Mouse (Mus musculus): ENCODE data around the gene Olfr223.

DNA sequence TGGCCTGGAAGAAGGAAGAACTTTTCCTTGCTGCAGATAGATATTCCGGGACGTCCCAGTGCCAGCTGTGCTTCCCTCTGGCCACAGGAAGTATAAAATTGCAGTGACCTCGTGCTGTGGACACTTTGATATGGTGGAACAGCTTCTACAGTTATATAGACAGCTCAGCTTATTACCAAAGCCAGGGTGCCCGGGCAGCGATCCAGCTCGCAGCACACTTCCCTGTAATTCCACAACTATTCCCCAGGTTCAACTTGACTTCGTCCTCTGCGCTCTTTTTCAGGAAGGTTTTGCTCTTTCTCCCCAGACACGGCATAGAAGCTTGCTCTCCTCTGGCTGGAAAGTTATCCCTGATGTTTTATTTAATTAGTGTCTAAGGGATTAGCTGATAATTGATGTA is 17.4 kb downstream of the Olfr223 start:
- TF ChIP-seq CTCF (IDR thresholded peaks at IDR 0.05; ENCODE audit: extremely low read depth, insufficient read depth, low read length) (no peak), POLR2A (IDR thresholded peaks at IDR 0.05; ENCODE audit: extremely low read depth, insufficient read depth, low read length) (no peak)

Measured in cortical plate, adult 2 months (tissue).